Mouse (Mus musculus) limb, embryonic 14.5 days (tissue): ENCODE measurements around the gene Elmod1. TPM values are rescaled to one million over a fixed set of nuclear protein-coding genes. Genes with fewer than 3 reads are reported as not detected.
"Not testable (repeated sequence)": the region's sequence is repeated elsewhere in the genome, so short reads cannot be mapped to it uniquely, and the experiment has no call there.

Source experiments
- ATAC-seq: fragments of 200-750 bp; cut with Nextera tagmentation; 2 replicates; pipeline ENCODE4 v1.8.0; 2017; ENCODE audit warnings: low read depth, moderate number of reproducible peaks, moderate TSS enrichment; ENCODE audit not compliant: low FRiP score
- DNase-seq: peaks from one replicate; pipeline ENCODE4 v3.0.0-alpha.2; 2015; ENCODE audit warnings: low spot score
- H3K27ac ChIP-seq: fragments of 300-500 bp; sonication (generic); replicated peaks from 2 replicates; pipeline ENCODE4 v1.5.1; 2014; ENCODE audit warnings: low read depth, mild to moderate bottlenecking, low read length, moderate library complexity, mixed read lengths
- H3K27me3 ChIP-seq: fragments of 300-500 bp; sonication (generic); 2 replicates; pipeline ENCODE4 v1.6.1; 2014; ENCODE audit warnings: low read length, mixed read lengths; ENCODE audit not compliant: control insufficient read depth, insufficient read depth
- H3K36me3 ChIP-seq: fragments of 300-500 bp; sonication (generic); 2 replicates; pipeline ENCODE4 v1.6.1; 2014; ENCODE audit warnings: mild to moderate bottlenecking, low read length, moderate library complexity, mixed read lengths; ENCODE audit not compliant: control insufficient read depth, insufficient read depth
- H3K4me1 ChIP-seq: fragments of 300-500 bp; sonication (generic); 2 replicates; pipeline ENCODE4 v1.6.1; 2014; ENCODE audit warnings: antibody characterized with exemption, low read length, mixed read lengths; ENCODE audit not compliant: control insufficient read depth, insufficient read depth
- H3K4me2 ChIP-seq: fragments of 300-500 bp; sonication (generic); replicated peaks from 2 replicates; pipeline ENCODE4 v1.6.1; 2014; ENCODE audit warnings: low read depth, mild to moderate bottlenecking, low read length, moderate library complexity; ENCODE audit not compliant: severe bottlenecking
- H3K4me3 ChIP-seq: fragments of 300-500 bp; sonication (generic); replicated peaks from 2 replicates; pipeline ENCODE4 v1.5.1; 2014; ENCODE audit warnings: low read length
- H3K9ac ChIP-seq: fragments of 300-500 bp; sonication (generic); 2 replicates; pipeline ENCODE4 v1.6.1; 2014; ENCODE audit warnings: mild to moderate bottlenecking, low read depth, low read length, moderate library complexity; ENCODE audit not compliant: severe bottlenecking
- H3K9me3 ChIP-seq: fragments of 300-500 bp; sonication (generic); 2 replicates; pipeline ENCODE4 v1.6.1; 2016; ENCODE audit warnings: low read length; ENCODE audit not compliant: control insufficient read depth
- POLR2A ChIP-seq: fragments of 200-500 bp; IDR thresholded peaks from 2 replicates; pipeline ENCODE4 v1.8.0; 2012; ENCODE audit warnings: inconsistent platforms, mild to moderate bottlenecking, moderate library complexity, borderline replicate concordance; ENCODE audit not compliant: insufficient read depth, insufficient read length; ENCODE audit errors: extremely low read depth
- WGBS: fragments of 180-500 bp; shearing (Covaris S2); extraction: QIAGEN DNeasy Blood & Tissue Kit; methylation state at CpG from one replicate; pipeline ENCODE4 v1.1.7; 2014; 5-methylcytosine and 5-hydroxymethylcytosine counted together
- polyA plus RNA-seq, 2 experiments: library from polyadenylated mRNA; depleted of rRNA in 1 of 2; stranded (reverse) in 1 of 2; unstranded in 1 of 2; fragments of >200 nt; fragmentation: Nextera tagmentation in 1 of 2; extraction: Ambion mirVana in 1 of 2; gene quantifications; 2 replicates each; pipeline versions ENCODE4 v1.2.1 to v1.2.3; 2012 to 2014

Gene Elmod1
- 0.82 and 1.4 TPM in 2 replicates for polyA plus RNA-seq (2012; rRNA removed)
- 0.62 and 0.77 TPM in 2 replicates for polyA plus RNA-seq (2014; fragmentation: Nextera tagmentation; extraction: Ambion mirVana)

GRCm38 (mm10) chr9:53975122-53975518 lies at the start of gene Elmod1:
Gene Elmod1, minus strand, starts transcription at chr9:53975301.
- whole genome bisulfite sequencing, result 0% methylated on average over 27 of the region's 36 CpGs
- Histone ChIP-seq H3K4me2 (peak within 1 kb of the TSS; percentile 94), H3K36me3 (no peaks in the 10 kb centered on the region), H3K9me3 (no peaks in the 10 kb centered on the region), H3K4me3 (peak within 1 kb of the TSS; percentile 51), H3K27ac (no peak within 1 kb of the TSS), H3K4me1 (peaks cover 10% of the 10 kb centered on the region), H3K9ac (peak within 1 kb of the TSS; percentile 38), H3K27me3 (peaks cover 22% of the 10 kb centered on the region)
- DNase-seq (no peak), ATAC-seq (peak; percentile 47; the same call in 1 of the 2 replicates)
- no peak for TF ChIP-seq POLR2A

DNA sequence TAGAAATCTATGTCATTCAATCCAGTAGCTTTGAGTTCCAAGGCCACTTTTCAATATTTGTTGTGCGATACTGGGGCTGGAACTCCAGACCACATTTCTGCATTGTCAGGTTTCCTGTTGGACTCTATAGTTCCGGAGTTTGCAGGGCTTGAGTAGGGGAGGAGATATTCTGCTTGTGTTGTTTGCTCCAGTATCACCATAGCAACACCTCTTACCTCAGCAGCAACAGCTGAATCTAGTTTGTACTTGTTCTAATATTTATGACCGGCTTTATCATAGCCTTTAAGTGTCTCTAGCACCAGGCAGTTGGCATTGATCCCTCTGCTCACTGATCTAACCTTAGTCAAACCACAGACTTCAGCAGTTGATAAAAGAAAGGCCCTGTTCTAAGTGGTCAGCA lies 47.7 kb upstream of the Elmod1 start:
- Histone ChIP-seq H3K27me3 (no peaks in the 10 kb centered on the region), H3K4me3 (no peak overlapping the region), H3K4me2 (no peak overlapping the region), H3K36me3 (no peaks in the 10 kb centered on the region), H3K4me1 (no peaks in the 10 kb centered on the region), H3K9me3 (no peaks in the 10 kb centered on the region), H3K27ac (no peak overlapping the region), H3K9ac (no peak overlapping the region)
- ATAC-seq, result peak; percentile 75
- DNase-seq, result peak; percentile 55
- 46% methylated on average over 3 of the region's 3 CpGs for WGBS
- no peak for TF ChIP-seq POLR2A

DNA sequence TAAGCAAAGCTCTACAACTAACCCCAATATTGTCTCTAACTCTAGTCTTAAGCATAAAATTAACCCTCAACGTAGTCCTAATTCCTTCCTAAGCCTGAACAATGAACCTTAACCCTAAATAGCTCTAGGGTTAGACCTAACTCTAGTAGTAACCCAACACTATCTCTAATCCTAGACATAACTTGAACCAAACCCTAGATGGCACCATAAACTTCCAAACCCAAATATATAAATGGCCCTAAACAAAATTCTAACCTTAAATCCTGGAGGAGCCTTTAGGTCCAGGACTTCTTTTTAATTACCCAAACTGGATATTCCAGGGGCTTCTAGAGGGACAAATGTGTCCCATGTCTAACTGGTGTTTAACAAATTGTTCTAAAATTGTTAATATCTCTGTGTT lies 19.4 kb upstream of the Elmod1 start:
- H3K27me3 ChIP-seq, result no peaks in the 10 kb centered on the region
- H3K36me3 ChIP-seq, result no peaks in the 10 kb centered on the region
- H3K4me1 ChIP-seq, result no peaks in the 10 kb centered on the region
- no peak for TF ChIP-seq POLR2A
- no peak for DNase-seq
- no peak overlapping the region for H3K4me2 ChIP-seq
- ATAC-seq, result no peak
- H3K9ac ChIP-seq, result no peak overlapping the region
- WGBS, result 58% methylated on average over 1 of the region's 1 CpGs
- H3K4me3 ChIP-seq, result no peak overlapping the region
- H3K27ac ChIP-seq, result no peak overlapping the region
- H3K9me3 ChIP-seq, result no peaks in the 10 kb centered on the region

GRCm38 (mm10) chr9:53992567-53992966 lies 17.5 kb upstream of the Elmod1 start:
- H3K4me2 ChIP-seq, ATAC-seq, DNase-seq, H3K27ac ChIP-seq, H3K9ac ChIP-seq, H3K36me3 ChIP-seq, H3K4me1 ChIP-seq, H3K9me3 ChIP-seq, H3K4me3 ChIP-seq, H3K27me3 ChIP-seq: not testable (repeated sequence)

GRCm38 (mm10) chr9:53990921-53991320 lies 15.8 kb upstream of the Elmod1 start:
- H3K4me3 ChIP-seq, result no peak overlapping the region
- 4% methylated on average over 3 of the region's 3 CpGs for WGBS
- peak; percentile 45 for DNase-seq
- ATAC-seq, result peak; percentile 89
- no peaks in the 10 kb centered on the region for H3K27me3 ChIP-seq
- H3K27ac ChIP-seq, result no peak overlapping the region
- no peak overlapping the region for H3K4me2 ChIP-seq
- no peak for TF ChIP-seq POLR2A
- H3K9me3 ChIP-seq, result no peaks in the 10 kb centered on the region
- H3K4me1 ChIP-seq, result no peaks in the 10 kb centered on the region
- no peaks in the 10 kb centered on the region for H3K36me3 ChIP-seq
- H3K9ac ChIP-seq, result no peak overlapping the region

DNA sequence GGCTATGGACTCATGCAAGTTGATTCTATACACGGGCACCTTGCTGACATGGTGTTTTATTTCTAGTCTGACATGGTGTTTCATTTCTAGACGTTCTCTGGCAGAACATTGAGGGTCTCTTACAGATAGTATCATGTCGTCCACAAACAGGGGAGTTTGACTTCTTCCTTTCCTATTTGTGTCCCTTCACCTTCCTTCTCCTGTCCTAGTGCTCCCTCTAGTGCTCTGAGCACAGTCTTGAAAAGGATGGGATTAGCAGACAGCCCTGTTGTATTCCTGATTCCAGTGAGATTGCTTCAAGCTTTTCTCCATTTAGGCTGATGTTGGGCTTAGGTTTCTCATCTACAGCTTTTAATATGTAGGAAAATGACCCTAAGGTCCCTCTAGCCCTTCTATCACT lies 11.9 kb upstream of the Elmod1 start:
- Histone ChIP-seq H3K27ac (no peak overlapping the region), H3K9me3 (no peaks in the 10 kb centered on the region), H3K27me3 (no peaks in the 10 kb centered on the region), H3K4me2 (no peak overlapping the region), H3K4me1 (no peaks in the 10 kb centered on the region), H3K4me3 (no peak overlapping the region), H3K9ac (no peak overlapping the region), H3K36me3 (no peaks in the 10 kb centered on the region)
- 36% methylated on average over 3 of the region's 3 CpGs for WGBS
- no peak for ATAC-seq
- no peak for TF ChIP-seq POLR2A
- no peak for DNase-seq
